Mouse (Mus musculus) myocyte (in vitro differentiated cells): ENCODE data around the gene Dlg4. TPM values are rescaled to one million over a fixed set of nuclear protein-coding genes. Genes with fewer than 3 reads are reported as not detected.
A peak's percentile ranks its signal among the peaks of the same experiment; 100 is the strongest.

Experiments
- H3K27me3 ChIP-seq: one replicate; pipeline ENCODE4 v1.6.1; 2011; ENCODE audit not compliant: control insufficient read depth, insufficient read depth, insufficient read length
- H3K36me3 ChIP-seq: one replicate; pipeline ENCODE4 v1.6.1; 2011; ENCODE audit not compliant: control insufficient read depth, insufficient read depth
- H3K4me2 ChIP-seq: one replicate; pipeline ENCODE4 v1.6.1; 2011; ENCODE audit warnings: low read depth, control low read depth
- H3K4me3 ChIP-seq: one replicate; pipeline ENCODE4 v1.5.1; 2011; ENCODE audit warnings: mild to moderate bottlenecking, control low read depth, moderate library complexity
- H3K79me2 ChIP-seq: one replicate; pipeline ENCODE4 v1.6.1; 2011; ENCODE audit not compliant: control insufficient read depth, insufficient read depth
- H3ac ChIP-seq: one replicate; pipeline ENCODE4 v1.6.1; 2011; ENCODE audit not compliant: control insufficient read depth, insufficient read length
- CEBPB ChIP-seq: IDR thresholded peaks from 2 replicates; pipeline ENCODE4 v1.6.1; 2011; ENCODE audit warnings: mild to moderate bottlenecking, moderate library complexity; ENCODE audit not compliant: poor library complexity, insufficient read depth, severe bottlenecking
- E2F4 ChIP-seq: IDR thresholded peaks from one replicate; pipeline ENCODE4 v1.6.1; 2011; ENCODE audit warnings: mild to moderate bottlenecking, control low read depth, moderate library complexity; ENCODE audit not compliant: insufficient read depth
- MAX ChIP-seq: IDR thresholded peaks from one replicate; pipeline ENCODE4 v1.6.1; 2011; ENCODE audit warnings: low read depth, mild to moderate bottlenecking, control low read depth
- MYOD1 ChIP-seq, 3 experiments: IDR thresholded peaks; one replicate each; pipeline ENCODE4 v1.6.1; 2011; ENCODE audit warnings: control low read depth in 2 of 3, low read depth in 2 of 3, mild to moderate bottlenecking in 2 of 3, moderate library complexity in 1 of 3; ENCODE audit not compliant: insufficient read length in 2 of 3, control insufficient read depth in 1 of 3
- MYOG ChIP-seq, 3 experiments: IDR thresholded peaks; one replicate each; pipeline ENCODE4 v1.6.1; 2011; ENCODE audit warnings: control low read depth in 2 of 3, low read depth in 2 of 3, mild to moderate bottlenecking in 2 of 3; ENCODE audit not compliant: insufficient read length in 2 of 3, control insufficient read depth in 1 of 3, insufficient read depth in 1 of 3
- POLR2A ChIP-seq: IDR thresholded peaks from one replicate; pipeline ENCODE4 v1.6.1; 2011; ENCODE audit warnings: low read depth, mild to moderate bottlenecking, control low read depth, moderate library complexity; ENCODE audit not compliant: insufficient read length
- POLR2AphosphoS2 ChIP-seq: IDR thresholded peaks from one replicate; pipeline ENCODE4 v1.6.1; 2011; ENCODE audit warnings: low read depth, control low read depth; ENCODE audit not compliant: insufficient read length
- REST ChIP-seq: IDR thresholded peaks from one replicate; pipeline ENCODE4 v1.6.1; 2011; ENCODE audit warnings: mild to moderate bottlenecking, control low read depth, moderate library complexity; ENCODE audit not compliant: insufficient read depth, insufficient read length
- SRF ChIP-seq: IDR thresholded peaks from one replicate; pipeline ENCODE4 v1.6.1; 2011; ENCODE audit warnings: low read depth; ENCODE audit not compliant: control insufficient read depth, insufficient read length
- TCF12 ChIP-seq: IDR thresholded peaks from one replicate; pipeline ENCODE4 v1.6.1; 2011; ENCODE audit warnings: mild to moderate bottlenecking, control low read depth; ENCODE audit not compliant: poor library complexity, insufficient read depth, severe bottlenecking
- TCF3 ChIP-seq: IDR thresholded peaks from one replicate; pipeline ENCODE4 v1.6.1; 2011; ENCODE audit warnings: low read depth, control low read depth; ENCODE audit not compliant: insufficient read length
- USF1 ChIP-seq: IDR thresholded peaks from one replicate; pipeline ENCODE4 v1.6.1; 2011; ENCODE audit warnings: low read depth, mild to moderate bottlenecking, control low read depth, moderate library complexity
- polyA plus RNA-seq: library from polyadenylated mRNA; unstranded; fragments of >200 nt; fragmentation: generic; extraction: Trizol; gene quantifications from one replicate; pipeline ENCODE4 v1.2.1, GENCODE M21; 2012; ENCODE audit warnings: missing spikeins

The Dlg4 gene
- polyA plus RNA-seq, 1 experiment = 26.8 TPM

- TF ChIP-seq POLR2A (no peak), MYOD1 (IDR thresholded peaks at IDR 0.05; ENCODE audit: control insufficient read depth in 1 of 3, insufficient read length in 2 of 3, low read depth in 2 of 3) (no peak), MAX (no peak), E2F4 (no peak), MYOG (IDR thresholded peaks at IDR 0.05; ENCODE audit: control insufficient read depth in 1 of 3, insufficient read depth in 1 of 3, insufficient read length in 2 of 3, low read depth in 2 of 3) (no peak), TCF12 (no peak), USF1 (no peak), CEBPB (no peak), REST (no peak), POLR2AphosphoS2 (no peak), TCF3 (no peak), SRF (no peak)
- peak overlapping the region; percentile 38 for H3K4me2 ChIP-seq
- peaks cover 24% of the 10 kb centered on the region for H3K36me3 ChIP-seq
- H3K79me2 ChIP-seq = peaks cover 64% of the 10 kb centered on the region
- peak overlapping the region; percentile 72 for H3K4me3 ChIP-seq
- no peak overlapping the region for H3ac ChIP-seq
- H3K27me3 ChIP-seq = no peaks in the 10 kb centered on the region
These were observed 17.1 kb upstream of the Dlg4 start for GRCm38 (mm10) chr11:69999666-70000065.

DNA sequence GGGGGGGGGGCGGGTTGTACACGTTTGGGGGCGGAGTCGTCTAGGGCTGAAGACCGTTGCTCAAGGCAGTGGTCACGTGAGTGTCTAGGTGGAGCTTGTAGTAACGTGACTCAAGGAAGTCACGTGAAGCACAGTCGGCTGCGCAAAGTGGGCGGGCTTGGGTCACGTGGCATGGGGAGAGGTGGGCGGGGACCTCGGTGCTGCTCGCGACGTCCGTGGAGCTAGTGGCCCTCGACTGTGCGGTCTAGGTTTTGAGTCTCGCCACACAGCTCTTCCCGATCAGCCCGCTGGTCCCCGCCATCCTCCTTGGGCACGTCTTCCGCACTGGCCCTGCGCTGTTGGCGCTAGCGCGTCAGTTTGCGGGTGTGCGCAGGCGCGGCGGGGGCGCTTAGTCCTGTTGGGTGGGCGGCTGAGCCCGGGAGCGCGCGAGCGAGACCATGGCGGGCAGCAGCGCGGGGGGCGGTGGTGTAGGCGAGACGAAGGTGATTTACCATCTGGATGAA, 16.3 kb upstream of the Dlg4 start, which contains the start of gene Dvl2:
Gene Dvl2, plus strand, starts transcription at position 200 of the 503 bp plus-strand sequence.
- peak within 1 kb of the TSS; percentile 72 for H3K4me3 ChIP-seq
- peaks cover 25% of the 10 kb centered on the region for H3K36me3 ChIP-seq
- H3K27me3 ChIP-seq = no peaks in the 10 kb centered on the region
- peaks cover 61% of the 10 kb centered on the region for H3K79me2 ChIP-seq
- H3K4me2 ChIP-seq = peak within 1 kb of the TSS; percentile 95
- TF ChIP-seq E2F4 (no peak), POLR2AphosphoS2 (peak; percentile 100), TCF12 (no peak), MAX (peak; percentile 30), TCF3 (no peak), SRF (peak; percentile 74), USF1 (peak; percentile 99), MYOD1 (IDR thresholded peaks at IDR 0.05; ENCODE audit: control insufficient read depth in 1 of 3, insufficient read length in 2 of 3, low read depth in 2 of 3) (peak in 1 of 3 experiments; percentile 18), POLR2A (peak; percentile 99), CEBPB (0 out of 2 replicates have a peak, but pooled peaks have one; percentile 4), MYOG (IDR thresholded peaks at IDR 0.05; ENCODE audit: control insufficient read depth in 1 of 3, insufficient read depth in 1 of 3, insufficient read length in 2 of 3, low read depth in 2 of 3) (peak in 1 of 3 experiments; percentile 61), REST (no peak)
- peak within 1 kb of the TSS; percentile 49 for H3ac ChIP-seq

- Histone ChIP-seq H3K79me2 (peaks cover 55% of the 10 kb centered on the region), H3K27me3 (no peaks in the 10 kb centered on the region), H3ac (peak overlapping the region; percentile 49), H3K4me3 (peak overlapping the region; percentile 72), H3K4me2 (peak overlapping the region; percentile 95), H3K36me3 (peaks cover 29% of the 10 kb centered on the region)
- no peak for TF ChIP-seq CEBPB
- no peak for TF ChIP-seq POLR2A
- no peak for TF ChIP-seq E2F4
- TF ChIP-seq REST = no peak
- TF ChIP-seq POLR2AphosphoS2 = no peak
- no peak for TF ChIP-seq MYOG (IDR thresholded peaks at IDR 0.05; ENCODE audit: control insufficient read depth in 1 of 3, insufficient read depth in 1 of 3, insufficient read length in 2 of 3, low read depth in 2 of 3)
- no peak for TF ChIP-seq SRF
- no peak for TF ChIP-seq TCF3
- TF ChIP-seq MAX = no peak
- no peak for TF ChIP-seq USF1
- no peak for TF ChIP-seq TCF12
- no peak for TF ChIP-seq MYOD1 (IDR thresholded peaks at IDR 0.05; ENCODE audit: control insufficient read depth in 1 of 3, insufficient read length in 2 of 3, low read depth in 2 of 3)
These were observed 15.6 kb upstream of the Dlg4 start for GRCm38 (mm10) chr11:70001159-70001558.

GRCm38 (mm10) chr11:70001865-70002264, 14.9 kb upstream of the Dlg4 start:
- peak overlapping the region; percentile 72 for H3K4me3 ChIP-seq
- H3K4me2 ChIP-seq = peak overlapping the region; percentile 95
- H3K36me3 ChIP-seq = peaks cover 33% of the 10 kb centered on the region
- no peak overlapping the region for H3ac ChIP-seq
- H3K79me2 ChIP-seq = peaks cover 51% of the 10 kb centered on the region
- H3K27me3 ChIP-seq = no peaks in the 10 kb centered on the region
- TF ChIP-seq POLR2AphosphoS2 = no peak
- no peak for TF ChIP-seq POLR2A
- no peak for TF ChIP-seq USF1
- no peak for TF ChIP-seq MYOG (IDR thresholded peaks at IDR 0.05; ENCODE audit: control insufficient read depth in 1 of 3, insufficient read depth in 1 of 3, insufficient read length in 2 of 3, low read depth in 2 of 3)
- no peak for TF ChIP-seq MYOD1 (IDR thresholded peaks at IDR 0.05; ENCODE audit: control insufficient read depth in 1 of 3, insufficient read length in 2 of 3, low read depth in 2 of 3)
- TF ChIP-seq MAX = no peak
- TF ChIP-seq TCF3 = no peak
- no peak for TF ChIP-seq E2F4
- no peak for TF ChIP-seq TCF12
- TF ChIP-seq SRF = no peak
- no peak for TF ChIP-seq REST
- no peak for TF ChIP-seq CEBPB
